ENCODE assay signal across 27 mouse cellular contexts in genomic region chr1:174048893-174049292, GRCm38 (mm10). TPM values are rescaled to one million over a fixed set of nuclear protein-coding genes. Genes with fewer than 3 reads are reported as not detected.
A peak's percentile ranks its signal among the peaks of the same experiment; 100 is the strongest.
DNase-seq lines count a peak whose midpoint lies in the region; TF ChIP-seq lines count a peak whose summit lies in the region.
"Had no signal": no experiment of that assay in that cellular context is flagged by ENCODE, and none has a peak within 500 bp of the region (broad histone marks: within the 10 kb centered on the region; RNA-seq: fewer than 3 reads in every experiment).

Gene Olfr432, plus strand, starts transcription at chr1:174049205.

- H3K9ac ChIP-seq in heart, adult 2 months (ENCODE audit: low read depth, low read length): no peak within 1 kb of the TSS
- H3K9ac ChIP-seq: embryonic facial prominence, embryonic 12.5 days; forebrain, embryonic 13.5 days; forebrain, embryonic 15.5 days; forebrain, postnatal 0 days had no signal

- no peaks in the 10 kb centered on the region for H3K36me3 ChIP-seq in heart, adult 2 months (ENCODE audit: control insufficient read depth, insufficient read depth, low read length)
- H3K36me3 ChIP-seq: embryonic facial prominence, embryonic 10.5 days; embryonic facial prominence, embryonic 12.5 days; forebrain, embryonic 15.5 days had no signal

- TF ChIP-seq POLR2A in heart, adult 2 months (IDR thresholded peaks at IDR 0.05; ENCODE audit: insufficient read depth, low read depth, low read length): no peak

- no peak within 1 kb of the TSS for H3K4me3 ChIP-seq in heart, adult 2 months
- H3K4me3 ChIP-seq: embryonic facial prominence, embryonic 10.5 days; embryonic facial prominence, embryonic 12.5 days; forebrain, embryonic 13.5 days; forebrain, embryonic 15.5 days had no signal

- TF ChIP-seq CTCF in heart, adult 2 months (IDR thresholded peaks at IDR 0.05): no peak

- TF ChIP-seq EP300 in heart, adult 2 months (IDR thresholded peaks at IDR 0.05; ENCODE audit: insufficient read depth, low read depth, low read length): no peak

- no peaks in the 10 kb centered on the region for H3K79me2 ChIP-seq in heart, adult 2 months (replicated peaks; ENCODE audit: control insufficient read depth, insufficient read depth, low read length)

- H3K4me1 ChIP-seq in heart, adult 2 months (ENCODE audit: control insufficient read depth, insufficient read depth, low read length): peaks cover 1% of the 10 kb centered on the region
- H3K4me1 ChIP-seq: embryonic facial prominence, embryonic 10.5 days; embryonic facial prominence, embryonic 12.5 days; forebrain, embryonic 13.5 days; forebrain, embryonic 15.5 days had no signal

- no peak within 1 kb of the TSS for H3K27ac ChIP-seq in heart, adult 2 months
- H3K27ac ChIP-seq: embryonic facial prominence, embryonic 10.5 days; embryonic facial prominence, embryonic 12.5 days; forebrain, embryonic 13.5 days; forebrain, embryonic 15.5 days had no signal

- peak; percentile 77 for DNase-seq in 3T3-L1 (ENCODE audit: low read depth, low spot score)
- DNase-seq in NIH3T3 (ENCODE audit: low read depth): peak; percentile 60
- peak; percentile 50 for DNase-seq in skeletal muscle tissue, adult 2 months (ENCODE audit: low read depth, low spot score)
- no peak for DNase-seq in B cell, adult 2 months
- no peak for DNase-seq in heart, adult 2 months
- DNase-seq: adrenal gland, adult 8-10 months; adrenal gland, postnatal 14 days; adrenal gland, postnatal 36 days; cerebellum, adult 11-12 months; cerebellum, adult 2 months; cerebellum, adult 9-10 months; cerebellum, postnatal 10 days; cerebellum, postnatal 25 days; forebrain, postnatal 0 days had no signal

- 56% methylated on average over 2 of the region's 2 CpGs for WGBS in heart, adult 2 months

- no peaks in the 10 kb centered on the region for H3K27me3 ChIP-seq in heart, adult 2 months (ENCODE audit: control insufficient read depth, insufficient read depth, low read length)
- H3K27me3 ChIP-seq: embryonic facial prominence, embryonic 12.5 days; forebrain, embryonic 13.5 days; forebrain, embryonic 15.5 days; Patski had no signal

- intact Hi-C loops in heart, adult 2 months (cut with DNase I): no loop called here

RNA-seq across cellular contexts. Expression of gene Olfr432, which starts in this region (rescaled TPM):
- not detected for total RNA-seq in heart, adult 2 months (2021)
- polyA plus RNA-seq in heart, adult 2 months (2012; rRNA removed): not detected in 2 replicates
- total RNA-seq: adrenal gland, adult 18-20 months; adrenal gland, adult 8-10 months; adrenal gland, postnatal 14 days; adrenal gland, postnatal 36 days; ES-E14; forebrain, postnatal 0 days; MEL had no signal
- polyA plus RNA-seq: activated CD4-positive, CD25-positive, alpha-beta regulatory T cell, adult 4 months; C2C12; cerebellum, adult 2 months; cortical plate, adult 2 months; embryonic facial prominence, embryonic 10.5 days; embryonic facial prominence, embryonic 12.5 days; embryonic facial prominence, embryonic 14.5 days; forebrain, embryonic 11.5 days; forebrain, embryonic 13.5 days; forebrain, embryonic 15.5 days; forebrain, postnatal 0 days; Patski had no signal

Comparison
In these comparisons a context has a peak if more than half of its experiments do, and no peak if none do; other contexts are left out.
1. DNase-seq: peak in 3T3-L1 (single experiment), NIH3T3 (single experiment) and skeletal muscle tissue, adult 2 months (single experiment); none in B cell, adult 2 months (0 of 2) and heart, adult 2 months (0 of 2).